Mouse (Mus musculus): ENCODE results near the gene Btg4. TPM values are rescaled to one million over a fixed set of nuclear protein-coding genes. Genes with fewer than 3 reads are reported as not detected.

The Btg4 gene
- polyA plus RNA-seq, 1 experiment from 2014 or later: not detected

DNA sequence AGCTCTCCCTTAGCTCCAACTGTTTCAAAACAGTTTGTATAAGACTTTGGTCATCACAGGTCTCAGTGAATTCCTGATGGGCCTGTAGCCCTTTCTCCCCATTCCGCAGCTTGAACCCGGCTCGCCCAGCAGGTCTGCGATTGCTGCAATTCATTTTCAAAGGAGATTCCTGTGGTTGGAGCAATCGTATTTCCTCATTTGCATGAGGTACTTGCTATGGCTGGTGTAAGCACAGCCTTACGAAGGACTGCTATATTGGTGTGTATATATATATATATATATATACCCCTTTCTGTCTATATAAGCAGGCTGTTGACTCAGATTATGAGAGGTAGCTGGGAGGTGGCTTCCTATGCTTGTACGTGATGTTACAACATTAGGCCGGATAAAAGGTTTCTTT lies 28.4 kb upstream of the Btg4 start:
- 46% methylated on average over 8 of the region's 8 CpGs for WGBS
- no peak for ATAC-seq (ENCODE audit: low read depth)
- Histone ChIP-seq H3K4me2 (ENCODE audit: low read depth, low read length) (no peak overlapping the region), H3K27me3 (ENCODE audit: control insufficient read depth, insufficient read depth, low read length) (no peaks in the 10 kb centered on the region), H3K9me3 (ENCODE audit: control insufficient read depth, low read length) (no peaks in the 10 kb centered on the region), H3K9ac (replicated peaks; ENCODE audit: low read depth, low read length) (no peak overlapping the region), H3K27ac (ENCODE audit: low read depth, low read length) (no peak overlapping the region), H3K36me3 (ENCODE audit: control insufficient read depth, insufficient read depth, low read length) (no peaks in the 10 kb centered on the region), H3K4me3 (ENCODE audit: low read depth, low read length) (no peak overlapping the region), H3K4me1 (ENCODE audit: control insufficient read depth, insufficient read depth, low read length) (no peaks in the 10 kb centered on the region)

DNA sequence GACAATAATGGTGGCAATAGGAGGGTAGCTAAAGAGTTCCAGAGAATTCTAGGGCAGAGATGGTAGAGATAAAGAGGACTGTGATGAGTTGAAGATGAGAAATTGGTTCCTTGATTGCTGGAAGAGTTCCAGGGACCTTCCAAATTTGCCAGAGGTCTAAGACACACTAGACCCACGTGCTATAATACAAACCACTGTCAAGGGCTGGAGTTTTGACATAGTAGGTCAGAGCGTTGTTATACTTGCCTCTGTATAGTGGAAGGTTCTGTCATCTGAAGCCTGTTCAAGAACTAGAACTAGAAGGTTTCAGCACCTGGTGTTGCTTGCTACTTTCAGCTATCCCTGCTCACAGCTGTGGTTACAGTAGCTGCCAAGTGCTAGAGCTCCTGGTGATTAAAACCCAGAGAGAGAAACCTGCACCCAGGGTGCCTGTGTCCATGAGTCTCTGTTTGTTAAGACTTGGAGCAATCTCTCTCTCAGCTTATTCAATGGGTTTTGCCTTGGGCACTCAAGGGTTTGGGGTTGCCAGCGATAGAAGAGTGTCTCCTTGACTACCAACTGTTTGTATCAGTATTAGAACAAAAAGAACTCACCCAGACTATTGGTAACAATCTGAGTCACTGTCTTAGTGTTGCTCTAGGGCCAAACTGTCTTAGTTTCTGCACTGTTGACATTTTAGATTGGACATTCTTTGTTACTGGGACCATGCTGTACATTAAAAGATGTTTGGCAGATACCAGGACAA lies 27.7 kb upstream of the Btg4 start:
- H3K4me1 ChIP-seq (ENCODE audit: control insufficient read depth, insufficient read depth, low read length): no peaks in the 10 kb centered on the region
- no peak overlapping the region for H3K9ac ChIP-seq (replicated peaks; ENCODE audit: low read depth, low read length)
- no peaks in the 10 kb centered on the region for H3K9me3 ChIP-seq (ENCODE audit: control insufficient read depth, low read length)
- ATAC-seq (ENCODE audit: low read depth): no peak
- WGBS: 84% methylated on average over 3 of the region's 3 CpGs
- no peak overlapping the region for H3K4me3 ChIP-seq (ENCODE audit: low read depth, low read length)
- H3K27me3 ChIP-seq (ENCODE audit: control insufficient read depth, insufficient read depth, low read length): no peaks in the 10 kb centered on the region
- no peak overlapping the region for H3K27ac ChIP-seq (ENCODE audit: low read depth, low read length)
- no peak overlapping the region for H3K4me2 ChIP-seq (ENCODE audit: low read depth, low read length)
- no peaks in the 10 kb centered on the region for H3K36me3 ChIP-seq (ENCODE audit: control insufficient read depth, insufficient read depth, low read length)

DNA sequence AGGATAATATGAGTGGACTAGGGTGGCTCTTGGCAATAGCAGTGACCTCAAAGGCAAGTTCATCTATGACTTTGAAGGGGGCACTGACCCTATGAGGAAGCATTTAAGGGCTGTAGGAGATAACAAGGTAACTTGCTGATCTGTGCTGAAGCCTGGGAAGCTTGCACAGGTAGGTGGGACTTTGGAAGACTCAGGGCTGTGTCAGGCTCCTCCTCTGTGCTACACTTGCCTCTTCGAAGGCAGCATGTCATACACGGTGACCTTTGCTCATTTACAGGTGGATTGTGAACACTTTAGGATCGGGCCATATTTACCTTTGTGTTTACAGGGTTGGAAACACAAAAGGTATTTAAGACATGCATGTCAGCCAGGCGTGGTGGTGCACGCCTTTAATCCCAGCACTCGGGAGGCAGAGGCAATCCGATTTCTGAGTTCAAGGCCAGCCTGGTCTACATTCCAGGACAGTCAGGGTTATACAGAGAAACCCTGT lies 19.2 kb upstream of the Btg4 start:
- Histone ChIP-seq H3K36me3 (ENCODE audit: control insufficient read depth, insufficient read depth, low read length) (no peaks in the 10 kb centered on the region), H3K27ac (ENCODE audit: low read depth, low read length) (no peak overlapping the region), H3K9ac (replicated peaks; ENCODE audit: low read depth, low read length) (no peak overlapping the region), H3K4me1 (ENCODE audit: control insufficient read depth, insufficient read depth, low read length) (no peaks in the 10 kb centered on the region), H3K4me3 (ENCODE audit: low read depth, low read length) (no peak overlapping the region), H3K4me2 (ENCODE audit: low read depth, low read length) (no peak overlapping the region), H3K27me3 (ENCODE audit: control insufficient read depth, insufficient read depth, low read length) (no peaks in the 10 kb centered on the region), H3K9me3 (ENCODE audit: control insufficient read depth, low read length) (no peaks in the 10 kb centered on the region)
- ATAC-seq (ENCODE audit: low read depth): no peak
- 91% methylated on average over 7 of the region's 7 CpGs for WGBS

DNA sequence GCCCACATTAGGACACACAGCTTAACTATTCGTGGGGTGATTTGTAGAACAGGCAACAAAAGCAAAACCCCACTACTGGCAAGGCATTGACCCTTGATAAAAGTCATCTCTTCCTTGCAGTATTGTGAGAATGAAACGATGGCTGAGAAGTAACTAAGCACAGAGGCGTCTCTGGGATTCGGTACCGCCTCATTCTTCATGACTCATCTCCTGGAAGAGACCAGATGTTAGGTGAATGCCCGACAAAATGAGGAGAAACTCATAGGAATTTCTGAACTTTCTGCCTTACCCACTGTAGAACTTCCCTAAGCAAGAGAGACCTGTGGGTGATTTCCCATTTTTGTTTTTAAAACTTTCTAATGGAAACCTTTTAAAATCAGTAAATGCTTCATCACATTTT lies 18.6 kb upstream of the Btg4 start:
- H3K27ac ChIP-seq (ENCODE audit: low read depth, low read length): no peak overlapping the region
- no peak overlapping the region for H3K4me2 ChIP-seq (ENCODE audit: low read depth, low read length)
- H3K9ac ChIP-seq (replicated peaks; ENCODE audit: low read depth, low read length): no peak overlapping the region
- H3K4me1 ChIP-seq (ENCODE audit: control insufficient read depth, insufficient read depth, low read length): no peaks in the 10 kb centered on the region
- H3K36me3 ChIP-seq (ENCODE audit: control insufficient read depth, insufficient read depth, low read length): no peaks in the 10 kb centered on the region
- no peak overlapping the region for H3K4me3 ChIP-seq (ENCODE audit: low read depth, low read length)
- H3K27me3 ChIP-seq (ENCODE audit: control insufficient read depth, insufficient read depth, low read length): no peaks in the 10 kb centered on the region
- no peaks in the 10 kb centered on the region for H3K9me3 ChIP-seq (ENCODE audit: control insufficient read depth, low read length)
- ATAC-seq (ENCODE audit: low read depth): no peak
- 73% methylated on average over 6 of the region's 6 CpGs for WGBS

DNA sequence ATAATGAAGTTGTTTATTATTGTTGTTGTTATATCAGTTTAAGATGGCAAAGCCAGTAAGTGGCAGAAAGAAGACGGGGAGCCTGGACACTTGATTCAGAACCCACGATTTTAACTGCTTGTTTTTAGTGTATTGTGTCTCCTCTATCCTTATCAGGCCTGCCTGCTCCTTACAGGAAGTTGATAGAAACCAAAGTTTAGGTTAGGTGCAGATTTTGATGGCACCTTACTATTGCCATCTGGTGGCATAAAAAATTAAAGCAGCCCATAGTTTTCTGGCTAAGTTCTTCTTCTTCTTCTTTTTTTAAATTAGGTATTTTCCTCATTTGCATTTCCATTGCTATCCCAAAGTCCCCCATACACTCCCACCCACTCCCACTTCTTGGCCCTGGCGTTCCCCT lies 8.5 kb upstream of the Btg4 start:
- 72% methylated on average over 3 of the region's 3 CpGs for WGBS
- no peak overlapping the region for H3K4me2 ChIP-seq (ENCODE audit: low read depth, low read length)
- ATAC-seq (ENCODE audit: low read depth): no peak
- H3K4me1 ChIP-seq (ENCODE audit: control insufficient read depth, insufficient read depth, low read length): no peaks in the 10 kb centered on the region
- no peaks in the 10 kb centered on the region for H3K36me3 ChIP-seq (ENCODE audit: control insufficient read depth, insufficient read depth, low read length)
- H3K9ac ChIP-seq (replicated peaks; ENCODE audit: low read depth, low read length): no peak overlapping the region
- no peak overlapping the region for H3K4me3 ChIP-seq (ENCODE audit: low read depth, low read length)
- no peaks in the 10 kb centered on the region for H3K9me3 ChIP-seq (ENCODE audit: control insufficient read depth, low read length)
- no peaks in the 10 kb centered on the region for H3K27me3 ChIP-seq (ENCODE audit: control insufficient read depth, insufficient read depth, low read length)
- H3K27ac ChIP-seq (ENCODE audit: low read depth, low read length): no peak overlapping the region

DNA sequence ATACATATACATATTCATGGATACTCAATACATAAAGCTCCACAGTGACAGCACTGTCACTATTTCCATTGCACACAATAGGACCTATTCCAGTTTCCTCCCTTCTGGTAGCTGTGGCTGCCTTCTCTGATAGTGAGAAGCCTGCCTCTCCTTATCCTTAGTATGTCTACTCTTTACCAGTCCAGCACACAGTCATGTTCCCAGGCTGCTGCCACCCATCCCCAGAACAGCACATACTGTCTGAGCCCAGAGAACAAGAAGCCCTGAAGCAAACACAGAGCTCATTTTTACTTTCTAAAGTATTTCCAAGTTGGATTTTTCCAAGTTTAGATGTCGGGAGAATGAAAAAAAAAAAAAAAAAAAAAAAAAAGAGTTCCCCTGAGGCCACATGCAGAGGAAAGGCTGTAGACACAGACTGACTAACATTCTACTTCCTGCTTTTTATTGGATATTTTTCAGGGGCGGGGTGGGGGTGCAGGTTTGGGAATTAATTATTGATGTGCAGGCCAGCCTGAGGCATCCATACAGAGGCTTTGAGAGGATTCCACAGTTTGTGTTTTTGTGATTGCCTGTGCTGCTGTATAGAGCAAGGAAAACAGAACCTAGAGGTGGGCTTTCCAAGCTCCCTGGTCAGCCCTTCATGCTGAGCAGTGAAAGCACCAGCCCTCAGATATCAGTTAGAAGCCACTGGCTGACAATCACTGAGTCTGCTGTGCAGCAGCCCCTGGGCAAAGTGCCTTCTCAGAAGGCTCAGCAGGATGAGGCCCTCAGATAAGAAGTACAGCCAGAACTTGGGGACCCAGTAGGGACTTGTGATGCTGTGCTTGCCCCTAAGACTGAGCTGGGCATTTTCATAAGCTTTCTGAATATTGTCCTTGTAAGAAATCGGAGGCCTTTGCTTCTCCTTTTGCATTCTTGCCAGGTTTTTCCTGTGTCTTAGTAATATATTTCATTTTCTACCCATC lies 4.1 kb upstream of the Btg4 start:
- WGBS: 74% methylated on average over 3 of the region's 3 CpGs

DNA sequence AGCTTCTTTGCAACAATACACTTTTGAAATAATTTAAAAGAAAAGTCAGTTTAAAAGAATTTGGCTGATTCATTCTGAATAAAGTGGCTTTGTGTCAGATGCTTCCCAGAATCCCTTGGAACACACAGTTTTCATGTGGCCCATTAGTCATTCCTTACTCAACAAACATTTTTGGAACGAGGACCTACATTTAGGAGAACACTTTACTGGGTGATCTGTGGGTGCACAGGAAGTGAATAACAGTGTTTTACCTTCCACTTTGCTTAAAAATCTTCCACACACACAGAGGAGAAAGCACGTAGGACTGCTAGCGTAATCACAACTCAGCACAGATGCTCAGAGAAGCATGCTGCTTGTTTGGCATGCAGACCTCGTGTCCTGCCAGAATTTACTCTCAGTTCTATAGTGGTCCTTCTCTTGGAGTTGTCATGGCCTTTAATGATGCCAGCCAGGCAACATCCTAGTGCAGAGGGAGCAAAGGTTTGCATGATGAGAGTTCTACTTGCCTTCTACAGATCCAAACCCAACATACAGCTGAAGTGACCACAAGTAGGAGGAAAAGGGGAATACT lies 1.7 kb upstream of the Btg4 start:
- WGBS: 75% methylated on average over 4 of the region's 4 CpGs
- no peak overlapping the region for H3K27ac ChIP-seq (ENCODE audit: low read depth, low read length)
- no peaks in the 10 kb centered on the region for H3K27me3 ChIP-seq (ENCODE audit: control insufficient read depth, insufficient read depth, low read length)
- no peaks in the 10 kb centered on the region for H3K9me3 ChIP-seq (ENCODE audit: control insufficient read depth, low read length)
- H3K9ac ChIP-seq (replicated peaks; ENCODE audit: low read depth, low read length): no peak overlapping the region
- H3K4me2 ChIP-seq (ENCODE audit: low read depth, low read length): no peak overlapping the region
- H3K36me3 ChIP-seq (ENCODE audit: control insufficient read depth, insufficient read depth, low read length): no peaks in the 10 kb centered on the region
- H3K4me3 ChIP-seq (ENCODE audit: low read depth, low read length): no peak overlapping the region
- no peaks in the 10 kb centered on the region for H3K4me1 ChIP-seq (ENCODE audit: control insufficient read depth, insufficient read depth, low read length)
- ATAC-seq (ENCODE audit: low read depth): no peak

More for the DNA sequence above, 4.1 kb upstream of the Btg4 start:
- no peak overlapping the region for H3K27ac ChIP-seq (ENCODE audit: low read depth, low read length)
- no peaks in the 10 kb centered on the region for H3K9me3 ChIP-seq (ENCODE audit: control insufficient read depth, low read length)
- no peaks in the 10 kb centered on the region for H3K27me3 ChIP-seq (ENCODE audit: control insufficient read depth, insufficient read depth, low read length)
- H3K4me2 ChIP-seq (ENCODE audit: low read depth, low read length): no peak overlapping the region
- ATAC-seq (ENCODE audit: low read depth): no peak
- no peaks in the 10 kb centered on the region for H3K36me3 ChIP-seq (ENCODE audit: control insufficient read depth, insufficient read depth, low read length)
- H3K9ac ChIP-seq (replicated peaks; ENCODE audit: low read depth, low read length): no peak overlapping the region
- no peaks in the 10 kb centered on the region for H3K4me1 ChIP-seq (ENCODE audit: control insufficient read depth, insufficient read depth, low read length)
- no peak overlapping the region for H3K4me3 ChIP-seq (ENCODE audit: low read depth, low read length)

DNA sequence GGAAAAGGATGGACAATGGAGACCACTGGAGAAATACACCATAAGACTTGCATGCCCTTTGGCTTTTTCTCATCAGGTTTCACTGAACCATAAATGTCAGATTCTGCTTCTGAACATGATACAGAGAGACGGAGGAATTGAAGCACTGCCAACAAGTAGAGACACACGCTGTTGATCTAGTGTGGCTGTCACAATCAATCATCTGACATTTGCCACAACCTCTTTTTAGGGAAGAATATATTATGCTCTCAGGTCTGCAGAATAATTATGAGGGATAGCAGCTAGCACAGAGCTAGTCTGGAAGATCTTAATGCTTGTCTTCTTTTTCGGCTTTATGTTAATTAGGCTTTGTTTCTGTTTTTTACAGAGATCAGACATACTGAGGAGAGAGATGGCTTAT lies 7.5 kb downstream of the Btg4 start:
- Histone ChIP-seq H3K4me3 (ENCODE audit: low read depth, low read length) (no peak overlapping the region), H3K4me1 (ENCODE audit: control insufficient read depth, insufficient read depth, low read length) (no peaks in the 10 kb centered on the region), H3K27me3 (ENCODE audit: control insufficient read depth, insufficient read depth, low read length) (no peaks in the 10 kb centered on the region), H3K36me3 (ENCODE audit: control insufficient read depth, insufficient read depth, low read length) (no peaks in the 10 kb centered on the region), H3K9ac (replicated peaks; ENCODE audit: low read depth, low read length) (no peak overlapping the region), H3K9me3 (ENCODE audit: control insufficient read depth, low read length) (no peaks in the 10 kb centered on the region), H3K4me2 (ENCODE audit: low read depth, low read length) (no peak overlapping the region), H3K27ac (ENCODE audit: low read depth, low read length) (no peak overlapping the region)
- WGBS: 64% methylated on average over 3 of the region's 3 CpGs
- no peak for ATAC-seq (ENCODE audit: low read depth)

DNA sequence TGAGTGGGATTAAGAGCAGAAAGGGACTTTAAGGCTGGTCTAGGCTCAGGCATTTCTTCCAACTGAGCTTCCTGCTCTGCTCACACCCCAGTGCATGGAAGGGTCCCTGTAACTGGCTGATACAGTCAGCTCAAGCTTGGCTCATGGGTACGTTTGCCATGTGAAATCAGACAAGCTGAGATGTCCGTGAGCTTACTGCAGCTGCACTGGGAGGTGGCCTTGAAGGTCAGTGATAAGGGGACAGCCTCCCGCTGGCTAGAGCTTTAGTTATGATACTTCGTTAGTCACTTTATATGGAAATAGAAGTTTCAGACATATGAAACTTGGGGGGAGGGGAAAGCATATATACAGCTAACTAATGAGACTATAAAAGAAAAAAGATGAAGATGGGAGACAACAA lies 10.1 kb downstream of the Btg4 start:
- H3K4me1 ChIP-seq (ENCODE audit: control insufficient read depth, insufficient read depth, low read length): no peaks in the 10 kb centered on the region
- H3K4me2 ChIP-seq (ENCODE audit: low read depth, low read length): no peak overlapping the region
- no peaks in the 10 kb centered on the region for H3K36me3 ChIP-seq (ENCODE audit: control insufficient read depth, insufficient read depth, low read length)
- H3K9me3 ChIP-seq (ENCODE audit: control insufficient read depth, low read length): no peaks in the 10 kb centered on the region
- 87% methylated on average over 4 of the region's 4 CpGs for WGBS
- no peaks in the 10 kb centered on the region for H3K27me3 ChIP-seq (ENCODE audit: control insufficient read depth, insufficient read depth, low read length)
- no peak overlapping the region for H3K4me3 ChIP-seq (ENCODE audit: low read depth, low read length)
- no peak overlapping the region for H3K27ac ChIP-seq (ENCODE audit: low read depth, low read length)
- no peak overlapping the region for H3K9ac ChIP-seq (replicated peaks; ENCODE audit: low read depth, low read length)
- ATAC-seq (ENCODE audit: low read depth): no peak
